Mouse (Mus musculus): ENCODE data around the gene S100a6.

The S100a6 gene

GRCm38 (mm10) chr3:90626266-90627021 lies 13.8 kb downstream of the S100a6 start:
- DNase-seq (ENCODE audit: low read depth): no peak

- DNase-seq (ENCODE audit: low read depth): no peak
These were observed 14.7 kb downstream of the S100a6 start for GRCm38 (mm10) chr3:90627366-90627765.

DNA sequence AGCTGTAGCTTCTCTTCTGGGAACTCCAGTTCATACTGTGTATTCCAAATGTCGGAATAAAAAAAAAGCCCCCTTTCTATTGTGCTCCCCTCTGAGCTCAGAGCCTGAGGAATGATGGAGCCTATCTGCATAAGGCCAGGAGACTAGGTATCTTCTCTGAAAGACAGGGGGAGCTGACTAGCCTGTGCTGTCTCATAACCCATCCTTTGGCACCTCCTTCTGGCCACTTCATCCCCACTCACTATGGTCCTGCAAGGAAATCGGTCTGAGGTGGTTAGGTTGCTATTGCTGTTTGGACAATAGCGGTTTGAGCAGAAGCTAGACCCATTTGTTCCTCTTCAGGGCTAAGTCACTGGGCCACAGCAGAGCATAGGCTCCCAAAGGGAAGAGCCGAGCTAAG lies 15.1 kb downstream of the S100a6 start:
- DNase-seq (ENCODE audit: low read depth): peak; percentile 68

GRCm38 (mm10) chr3:90629298-90629697 lies 16.6 kb downstream of the S100a6 start:
- no peak for DNase-seq (ENCODE audit: low read depth)

DNA sequence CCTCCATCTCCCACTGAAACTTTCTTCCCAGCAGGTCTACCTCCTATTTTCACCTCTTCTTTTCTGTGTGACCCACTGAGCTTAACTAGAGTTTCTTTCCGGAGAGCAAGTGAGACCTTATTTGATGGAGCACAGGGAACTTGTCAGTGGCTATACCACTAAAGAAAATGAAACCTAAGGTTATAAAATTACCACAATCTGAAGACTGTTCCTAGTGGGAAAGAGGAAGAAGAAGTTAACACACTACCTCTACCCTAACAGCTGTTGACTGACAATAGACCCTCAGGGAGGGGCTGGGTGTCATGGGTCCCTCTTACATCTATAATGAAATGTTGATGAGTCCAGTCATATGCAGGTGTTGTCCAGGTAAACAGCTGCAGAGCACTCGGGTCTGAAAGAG lies 19.3 kb downstream of the S100a6 start:
- no peak for DNase-seq (ENCODE audit: low read depth)

DNA sequence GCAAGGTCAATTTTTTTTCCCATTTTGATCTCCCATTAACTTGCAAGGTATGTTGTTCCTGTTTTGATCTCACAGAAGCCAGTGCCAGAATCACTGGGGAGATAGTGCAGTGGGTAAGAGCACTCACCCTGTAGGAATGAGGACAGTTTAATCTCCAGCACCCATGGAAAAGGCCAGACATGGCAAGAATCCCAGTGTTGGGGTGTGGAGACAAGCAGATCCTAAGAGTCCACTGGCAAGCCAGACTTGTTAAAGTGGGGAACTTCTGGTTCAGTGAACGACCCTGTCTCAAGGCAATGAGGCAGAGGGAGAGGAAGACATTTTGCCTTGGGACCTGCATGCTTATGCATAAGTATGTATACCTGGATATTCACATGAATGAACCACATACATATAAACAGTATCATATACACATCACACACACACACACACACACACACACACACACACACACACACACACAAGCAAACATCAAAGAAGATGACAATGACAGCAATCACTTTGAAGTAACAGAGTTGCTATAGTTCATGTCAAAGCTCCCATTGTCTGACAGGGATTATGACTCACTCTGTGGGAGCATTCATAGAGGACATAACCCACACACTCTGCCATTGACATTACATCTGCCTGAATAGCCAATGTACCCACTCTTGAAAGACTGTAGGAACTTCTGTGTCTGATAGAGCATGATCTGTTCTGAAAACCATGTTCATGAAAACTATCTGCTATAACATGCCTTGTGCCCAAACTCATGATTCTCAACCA lies 26.0 kb downstream of the S100a6 start:
- DNase-seq (ENCODE audit: low read depth): no peak

DNA sequence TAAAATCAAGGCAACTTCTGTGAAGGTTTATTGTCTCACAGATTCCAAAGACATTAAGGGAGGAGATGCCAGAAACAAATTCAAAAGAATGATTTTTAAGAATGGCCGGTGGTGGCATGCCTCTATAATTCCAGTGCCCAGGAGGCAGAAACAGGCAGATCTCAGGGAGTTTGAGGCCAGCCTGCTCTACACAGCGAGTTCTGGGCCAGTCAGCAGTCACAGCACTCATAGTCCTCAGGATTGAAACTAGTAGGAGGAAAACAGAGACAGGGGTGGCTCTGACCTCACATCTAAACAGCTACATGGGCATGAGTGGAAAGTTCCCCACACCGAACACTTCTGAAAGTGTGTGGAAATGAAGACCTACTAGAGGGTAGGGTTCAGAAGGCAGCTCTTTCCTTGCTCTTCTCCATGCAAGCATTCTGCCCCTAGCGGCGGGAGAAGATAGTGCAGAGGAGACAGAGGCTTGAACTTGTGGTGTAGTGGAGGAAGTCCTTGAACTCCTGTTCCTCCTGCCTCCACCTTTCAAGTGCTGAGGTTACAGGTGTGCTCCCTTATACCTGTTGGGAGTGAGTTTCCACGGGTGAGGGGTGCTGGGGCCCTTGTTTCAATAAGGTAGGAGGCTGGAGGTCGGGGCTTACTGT lies 27.0 kb downstream of the S100a6 start:
- peak; percentile 85 for DNase-seq (ENCODE audit: low read depth)

DNA sequence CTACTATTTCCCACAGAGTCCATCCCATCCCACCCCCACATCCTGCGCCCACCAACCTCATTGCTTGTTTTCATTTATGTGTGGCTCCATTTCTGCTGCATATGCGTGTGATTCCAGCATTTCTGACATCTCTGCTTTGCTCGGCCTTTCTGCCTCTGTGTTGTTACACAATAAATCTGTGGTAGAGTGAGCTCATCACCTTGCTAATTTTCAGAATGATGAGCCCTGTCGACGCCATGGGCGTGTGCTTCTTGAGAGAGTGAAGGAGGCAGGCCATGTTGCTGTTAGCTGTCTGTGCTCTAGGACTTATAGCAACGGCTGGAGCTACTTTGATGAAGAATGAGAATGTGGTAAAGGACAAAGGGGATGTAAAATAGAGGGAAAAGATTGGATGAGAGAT lies 28.3 kb downstream of the S100a6 start:
- DNase-seq (ENCODE audit: low read depth): no peak

DNA sequence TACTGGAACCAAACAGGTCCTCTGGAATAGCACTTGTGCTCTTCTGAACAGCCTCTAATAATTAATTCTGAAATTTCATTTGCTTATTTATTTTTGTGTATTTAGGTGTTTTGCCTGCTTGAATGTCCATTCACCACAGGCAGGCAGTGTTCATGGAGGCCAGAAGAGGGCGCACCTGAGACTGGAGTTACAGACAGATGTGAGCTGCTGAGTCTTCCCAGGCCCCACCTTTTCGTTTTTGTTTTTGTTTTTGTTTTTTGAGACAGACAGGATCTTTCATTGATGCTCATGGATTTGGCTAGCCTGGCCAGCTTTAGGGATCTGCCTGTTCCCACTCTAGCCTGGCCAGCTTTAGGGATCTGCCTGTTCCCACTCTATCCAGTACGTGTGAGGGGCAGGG lies 31.5 kb downstream of the S100a6 start:
- peak; percentile 69 for DNase-seq (ENCODE audit: low read depth)

- DNase-seq (ENCODE audit: low read depth): no peak
These were observed 34.6 kb downstream of the S100a6 start for GRCm38 (mm10) chr3:90647291-90647690.

DNA sequence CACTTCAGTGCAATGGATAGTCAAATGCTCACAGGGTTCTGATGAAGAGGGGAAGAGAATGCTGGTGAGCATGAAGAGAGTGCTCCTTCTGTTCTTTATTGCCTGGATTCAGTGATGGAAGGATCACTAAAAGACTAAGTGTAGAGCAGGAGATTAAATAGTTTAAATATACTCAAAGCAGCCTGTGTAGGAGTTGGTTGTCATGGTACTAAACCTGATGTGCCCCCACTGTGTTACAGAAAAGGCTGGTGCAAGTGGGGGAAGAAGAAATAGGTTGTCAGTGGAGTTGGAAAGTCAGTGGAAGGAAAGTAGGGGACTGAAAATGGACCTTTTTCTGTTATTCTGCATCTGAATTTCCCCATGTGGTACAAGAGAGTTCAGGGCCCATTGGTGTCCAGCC lies 36.3 kb downstream of the S100a6 start:
- no peak for DNase-seq (ENCODE audit: low read depth)

DNA sequence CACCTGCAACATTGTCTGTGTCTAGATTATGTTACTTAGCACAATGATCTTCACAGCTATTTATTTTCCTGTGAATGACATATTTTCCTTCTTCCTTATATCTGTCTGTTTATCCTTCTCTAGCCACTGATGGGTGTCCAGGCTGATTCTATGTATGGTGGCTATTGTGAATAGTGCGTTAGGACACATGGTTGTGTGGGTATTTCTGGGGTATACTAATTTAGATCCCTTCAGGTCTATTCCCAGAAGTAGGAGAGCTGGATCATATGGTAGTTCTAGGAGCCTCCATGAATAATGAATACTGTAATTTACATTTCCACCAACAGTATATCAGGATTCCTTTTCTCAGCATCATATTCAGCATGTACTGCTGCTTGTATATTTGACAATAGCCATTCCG lies 37.1 kb downstream of the S100a6 start:
- DNase-seq (ENCODE audit: low read depth): no peak

DNA sequence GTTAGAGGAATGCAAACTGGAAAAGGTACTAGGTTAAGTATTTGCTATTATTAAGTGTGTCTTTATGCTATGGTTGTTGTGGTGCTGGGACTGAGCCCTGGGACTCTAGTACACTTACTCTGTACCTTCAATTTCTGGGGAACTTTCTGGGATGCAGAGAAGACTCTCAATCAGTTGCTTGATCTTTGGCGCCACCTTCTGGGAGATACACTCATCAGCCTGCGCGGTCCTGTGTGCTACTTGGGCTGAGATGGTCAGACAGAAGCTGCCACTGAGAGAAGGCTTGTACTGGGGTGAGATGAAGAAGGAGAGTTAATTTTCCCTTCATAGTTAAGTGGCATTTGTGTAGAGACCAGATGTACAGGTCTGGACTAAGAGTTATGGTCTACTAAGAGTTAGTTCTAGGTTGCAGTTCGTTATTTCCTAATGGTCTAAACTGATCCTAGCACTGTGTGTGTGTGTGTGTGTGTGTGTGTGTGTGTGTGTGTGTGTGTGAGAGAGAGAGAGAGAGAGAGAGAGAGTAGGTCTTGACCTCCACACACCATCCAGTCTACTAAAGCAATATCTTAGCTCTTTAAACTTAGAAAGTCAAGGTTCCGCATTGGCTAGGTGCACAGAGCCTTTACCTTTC lies 40.3 kb downstream of the S100a6 start:
- DNase-seq (ENCODE audit: low read depth): peak; percentile 80

- no peak for DNase-seq (ENCODE audit: low read depth)
These were observed 41.0 kb downstream of the S100a6 start, which contains the start of gene S100a7a for GRCm38 (mm10) chr3:90653717-90654116. TSS of gene S100a7a (plus strand) at chr3:90654017.

- peak; percentile 36 for DNase-seq (ENCODE audit: low read depth)
These were observed 44.7 kb downstream of the S100a6 start for GRCm38 (mm10) chr3:90657405-90657804.

GRCm38 (mm10) chr3:90659364-90660044 lies 46.8 kb downstream of the S100a6 start:
- DNase-seq (ENCODE audit: low read depth): no peak

GRCm38 (mm10) chr3:90664219-90664618 lies 51.5 kb downstream of the S100a6 start:
- DNase-seq (ENCODE audit: low read depth): peak; percentile 42

GRCm38 (mm10) chr3:90668846-90669245 lies 56.2 kb downstream of the S100a6 start, which contains the start of gene S100a8:
TSS of gene S100a8 (plus strand) at chr3:90668978.
- no peak for DNase-seq (ENCODE audit: low read depth)
